Mouse (Mus musculus) left cerebral cortex, adult 2 months (tissue): ENCODE data around the gene Dclk2. TPM values are rescaled to one million over a fixed set of nuclear protein-coding genes. Genes with fewer than 3 reads are reported as not detected.

ENCODE experiments used
- DNase-seq, 2 experiments: peaks; one replicate each; pipeline ENCODE4 v3.0.0; 2021 to 2022; ENCODE audit warnings: low spot score in 2 of 2, mixed read lengths in 1 of 2; ENCODE audit errors: extremely low spot score in 1 of 2
- H3K27ac ChIP-seq: fragments of 200-600 bp; 2 replicates; pipeline ENCODE4 v1.8.1; 2022
- H3K4me3 ChIP-seq: fragments of 200-600 bp; 2 replicates; pipeline ENCODE4 v1.8.1; 2022
- CTCF ChIP-seq: fragments of 200-600 bp; IDR thresholded peaks from 2 replicates; pipeline ENCODE4 v1.8.1; 2022; ENCODE audit warnings: antibody characterized with exemption, mild to moderate bottlenecking, moderate library complexity
- intact Hi-C: fragments of 180-260 bp; cut with DNase I; formaldehyde crosslinking; loops from one replicate; pipeline ENCODE4 v1.15.1; 2025
- total RNA-seq, 2 experiments: library from RNA; stranded (reverse); gene quantifications; 2 replicates each; pipeline ENCODE4 v1.2.3; 2021

Gene Dclk2
- total RNA-seq, 2 experiments from 2014 or later = 55.6 to 62.8 TPM

- no peak overlapping the region for H3K4me3 ChIP-seq
- no peak for TF ChIP-seq CTCF
- no peak for DNase-seq
- intact Hi-C loops = no loop called here
- H3K27ac ChIP-seq = no peak overlapping the region
These were observed 35.5 kb downstream of the Dclk2 start for GRCm38 (mm10) chr3:86885180-86885579.

GRCm38 (mm10) chr3:86884481-86884880 is 36.2 kb downstream of the Dclk2 start:
- DNase-seq = no peak
- no peak overlapping the region for H3K4me3 ChIP-seq
- H3K27ac ChIP-seq = no peak overlapping the region
- intact Hi-C loops = no loop called here
- TF ChIP-seq CTCF = no peak

- intact Hi-C loops = no loop called here
- H3K27ac ChIP-seq = no peak overlapping the region
- TF ChIP-seq CTCF = no peak
- H3K4me3 ChIP-seq = no peak overlapping the region
- no peak for DNase-seq
These were observed 36.7 kb downstream of the Dclk2 start for GRCm38 (mm10) chr3:86883985-86884384.

GRCm38 (mm10) chr3:86875912-86876311 is 44.7 kb downstream of the Dclk2 start:
- H3K4me3 ChIP-seq = no peak overlapping the region
- intact Hi-C loops = no loop called here
- no peak for DNase-seq
- H3K27ac ChIP-seq = no peak overlapping the region
- TF ChIP-seq CTCF = no peak

- DNase-seq = no peak
- H3K27ac ChIP-seq = no peak overlapping the region
- intact Hi-C loops = no loop called here
- TF ChIP-seq CTCF = no peak
- no peak overlapping the region for H3K4me3 ChIP-seq
These were observed 47.5 kb downstream of the Dclk2 start for GRCm38 (mm10) chr3:86873092-86873600.

GRCm38 (mm10) chr3:86870952-86871351 is 49.7 kb downstream of the Dclk2 start:
- no peak overlapping the region for H3K27ac ChIP-seq
- TF ChIP-seq CTCF = no peak; the same call in 1 of the 2 replicates
- no peak for DNase-seq
- intact Hi-C loops = no loop called here
- H3K4me3 ChIP-seq = no peak overlapping the region

GRCm38 (mm10) chr3:86870411-86870810 is 50.2 kb downstream of the Dclk2 start:
- Histone ChIP-seq H3K27ac (peak overlapping the region; percentile 37; the same call in 1 of the 2 replicates), H3K4me3 (no peak overlapping the region)
- intact Hi-C loops = no loop called here
- DNase-seq = peak in 1 of 2 experiments; percentile 57
- no peak for TF ChIP-seq CTCF

GRCm38 (mm10) chr3:86868721-86869120 is 51.9 kb downstream of the Dclk2 start:
- TF ChIP-seq CTCF = no peak
- Histone ChIP-seq H3K27ac (peak overlapping the region; percentile 24; the same call in 1 of the 2 replicates), H3K4me3 (no peak overlapping the region)
- DNase-seq = no peak
- intact Hi-C loops = no loop called here

- no peak for DNase-seq
- Histone ChIP-seq H3K4me3 (no peak overlapping the region), H3K27ac (no peak overlapping the region)
- intact Hi-C loops = no loop called here
- no peak for TF ChIP-seq CTCF
These were observed 57.2 kb downstream of the Dclk2 start for GRCm38 (mm10) chr3:86863327-86864008.

GRCm38 (mm10) chr3:86862939-86863311 is 57.7 kb downstream of the Dclk2 start:
- peak; percentile 42 to 55 for DNase-seq

GRCm38 (mm10) chr3:86862245-86862938 is 58.3 kb downstream of the Dclk2 start:
- no peak overlapping the region for H3K4me3 ChIP-seq
- intact Hi-C loops = no loop called here
- DNase-seq = no peak
- no peak overlapping the region for H3K27ac ChIP-seq
- no peak for TF ChIP-seq CTCF

More at GRCm38 (mm10) chr3:86862939-86863311, 57.7 kb downstream of the Dclk2 start:
- intact Hi-C loops = no loop called here
- Histone ChIP-seq H3K4me3 (no peak overlapping the region), H3K27ac (no peak overlapping the region)
- TF ChIP-seq CTCF = no peak

GRCm38 (mm10) chr3:86859791-86860190 is 60.9 kb downstream of the Dclk2 start:
- Histone ChIP-seq H3K27ac (no peak overlapping the region), H3K4me3 (no peak overlapping the region)
- intact Hi-C loops = no loop called here
- no peak for TF ChIP-seq CTCF
- no peak for DNase-seq

GRCm38 (mm10) chr3:86858699-86859098 is 62.0 kb downstream of the Dclk2 start:
- DNase-seq = no peak
- intact Hi-C loops = no loop called here
- no peak overlapping the region for H3K4me3 ChIP-seq
- H3K27ac ChIP-seq = no peak overlapping the region
- TF ChIP-seq CTCF = no peak
